Mouse (Mus musculus) heart, postnatal 0 days (tissue): ENCODE results near the gene 1700010B08Rik.

Experiments
- CTCF ChIP-seq: IDR thresholded peaks from 2 replicates; pipeline ENCODE4 v1.5.1; 2016; ENCODE audit warnings: antibody characterized with exemption, control low read depth, low read depth
- EP300 ChIP-seq: IDR thresholded peaks from 2 replicates; pipeline ENCODE4 v1.6.1; 2016; ENCODE audit warnings: antibody characterized with exemption, low read depth

DNA sequence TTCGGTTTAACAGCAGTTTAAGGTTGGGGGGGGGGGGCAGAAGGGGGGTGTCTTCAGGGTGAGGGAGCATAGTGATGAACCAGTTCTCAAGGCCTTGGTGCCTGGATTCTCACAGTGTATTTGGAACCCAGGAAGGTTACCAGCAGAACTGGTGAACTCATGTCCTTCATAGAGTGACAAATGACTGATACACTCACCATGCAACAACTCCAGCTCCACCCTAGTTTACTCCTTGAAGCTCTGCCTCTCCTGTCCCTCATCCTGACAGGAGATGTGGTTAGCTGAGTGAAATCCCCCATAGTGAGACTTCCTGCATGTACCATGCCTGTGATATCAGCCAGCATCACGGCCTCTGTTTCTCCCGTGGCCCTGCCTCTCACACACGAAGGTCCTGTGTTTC, 6.0 kb upstream of the 1700010B08Rik start:
- TF ChIP-seq CTCF (no peak), EP300 (no peak)
